Mouse (Mus musculus) lung, embryonic 14.5 days (tissue): ENCODE data around the gene Morn5. TPM values are rescaled to one million over a fixed set of nuclear protein-coding genes. Genes with fewer than 3 reads are reported as not detected.
A peak's percentile ranks its signal among the peaks of the same experiment; 100 is the strongest.

Source experiments
- ATAC-seq: fragments of 200-750 bp; cut with Nextera tagmentation; 2 replicates; pipeline ENCODE4 v1.8.0; 2017; ENCODE audit warnings: mild to moderate bottlenecking, moderate TSS enrichment, moderate library complexity; ENCODE audit not compliant: insufficient read depth
- DNase-seq: peaks from one replicate; pipeline ENCODE4 v3.0.0-alpha.2; 2015
- H3K27ac ChIP-seq: fragments of 300-500 bp; sonication (generic); 2 replicates; pipeline ENCODE4 v1.5.1; 2014; ENCODE audit warnings: low read depth, mild to moderate bottlenecking, moderate library complexity
- H3K27me3 ChIP-seq: fragments of 300-500 bp; sonication (generic); 2 replicates; pipeline ENCODE4 v1.6.1; 2014; ENCODE audit warnings: low read length, control low read depth; ENCODE audit not compliant: insufficient read depth
- H3K36me3 ChIP-seq: fragments of 300-500 bp; sonication (generic); 2 replicates; pipeline ENCODE4 v1.6.1; 2014; ENCODE audit warnings: control low read depth; ENCODE audit not compliant: insufficient read depth
- H3K4me1 ChIP-seq: fragments of 300-500 bp; sonication (generic); 2 replicates; pipeline ENCODE4 v1.6.1; 2014; ENCODE audit warnings: antibody characterized with exemption, control low read depth; ENCODE audit not compliant: insufficient read depth
- H3K4me2 ChIP-seq: fragments of 300-500 bp; sonication (generic); 2 replicates; pipeline ENCODE4 v1.6.1; 2014; ENCODE audit warnings: mild to moderate bottlenecking
- H3K4me3 ChIP-seq: fragments of 300-500 bp; sonication (generic); 2 replicates; pipeline ENCODE4 v1.5.1; 2014; ENCODE audit warnings: low read depth, low read length
- H3K9ac ChIP-seq: fragments of 300-500 bp; sonication (generic); 2 replicates; pipeline ENCODE4 v1.6.1; 2014
- H3K9me3 ChIP-seq: fragments of 300-500 bp; sonication (generic); 2 replicates; pipeline ENCODE4 v1.6.1; 2016; ENCODE audit warnings: low read depth, low read length, control low read depth
- CTCF ChIP-seq: IDR thresholded peaks from 2 replicates; pipeline ENCODE4 v1.5.1; 2016; ENCODE audit warnings: antibody characterized with exemption, low read depth
- WGBS: fragments of 180-500 bp; shearing (Covaris S2); extraction: QIAGEN DNeasy Blood & Tissue Kit; methylation state at CpG from one replicate; pipeline ENCODE4 v1.1.7; 2014; 5-methylcytosine and 5-hydroxymethylcytosine counted together
- polyA plus RNA-seq: library from polyadenylated mRNA; unstranded; fragments of >200 nt; fragmentation: Nextera tagmentation; extraction: Ambion mirVana; gene quantifications from 2 replicates; pipeline ENCODE4 v1.2.1, GENCODE M21; 2014

The Morn5 gene
- polyA plus RNA-seq, 1 experiment from 2014 or later = 0.54 TPM

GRCm38 (mm10) chr2:36013010-36013409 is 36.2 kb upstream of the Morn5 start:
- Histone ChIP-seq H3K36me3 (no peaks in the 10 kb centered on the region), H3K27me3 (peaks cover 9% of the 10 kb centered on the region), H3K4me3 (no peak overlapping the region), H3K4me2 (no peak overlapping the region), H3K9ac (no peak overlapping the region), H3K27ac (no peak overlapping the region; the same call in 1 of the 2 replicates), H3K9me3 (no peaks in the 10 kb centered on the region), H3K4me1 (no peaks in the 10 kb centered on the region; the same call in 1 of the 2 replicates)
- ATAC-seq (0 out of 2 replicates have a peak, but pooled peaks have one; percentile 52), DNase-seq (peak; percentile 39)
- 34% methylated on average over 12 of the region's 12 CpGs for WGBS
- no peak for TF ChIP-seq CTCF

- H3K27ac ChIP-seq = no peak overlapping the region
- 0 out of 2 replicates have a peak, but pooled peaks cover 2% of the 10 kb centered on the region for H3K27me3 ChIP-seq
- no peaks in the 10 kb centered on the region for H3K36me3 ChIP-seq
- H3K9ac ChIP-seq = no peak overlapping the region; the same call in 1 of the 2 replicates
- peak overlapping the region; percentile 54 for H3K4me2 ChIP-seq
- H3K4me3 ChIP-seq = peak overlapping the region; percentile 15; the same call in 1 of the 2 replicates
- 10% methylated on average over 32 of the region's 32 CpGs for WGBS
- peak; percentile 86 for TF ChIP-seq CTCF
- DNase-seq = peak; percentile 85
- H3K9me3 ChIP-seq = no peaks in the 10 kb centered on the region
- peak; percentile 59; the same call in 1 of the 2 replicates for ATAC-seq
- no peaks in the 10 kb centered on the region for H3K4me1 ChIP-seq
Measured at GRCm38 (mm10) chr2:36021385-36022159, 27.7 kb upstream of the Morn5 start.

GRCm38 (mm10) chr2:36023291-36023690 is 26.0 kb upstream of the Morn5 start:
- ATAC-seq (peak; percentile 72; the same call in 1 of the 2 replicates), DNase-seq (peak; percentile 65)
- 44% methylated on average over 3 of the region's 3 CpGs for WGBS
- Histone ChIP-seq H3K9ac (no peak overlapping the region), H3K9me3 (no peaks in the 10 kb centered on the region), H3K27me3 (0 out of 2 replicates have a peak, but pooled peaks cover 2% of the 10 kb centered on the region), H3K4me1 (no peaks in the 10 kb centered on the region), H3K4me2 (no peak overlapping the region), H3K36me3 (no peaks in the 10 kb centered on the region), H3K4me3 (no peak overlapping the region), H3K27ac (no peak overlapping the region)
- no peak for TF ChIP-seq CTCF

GRCm38 (mm10) chr2:36032884-36033283 is 16.4 kb upstream of the Morn5 start:
- no peak overlapping the region for H3K4me2 ChIP-seq
- no peak overlapping the region for H3K9ac ChIP-seq
- no peaks in the 10 kb centered on the region for H3K9me3 ChIP-seq
- H3K27ac ChIP-seq = no peak overlapping the region
- ATAC-seq (no peak), DNase-seq (peak; percentile 21)
- WGBS = 62% methylated on average over 7 of the region's 7 CpGs
- no peak overlapping the region for H3K4me3 ChIP-seq
- TF ChIP-seq CTCF = no peak
- H3K27me3 ChIP-seq = no peaks in the 10 kb centered on the region
- H3K36me3 ChIP-seq = peaks cover 21% of the 10 kb centered on the region
- H3K4me1 ChIP-seq = no peaks in the 10 kb centered on the region

- Histone ChIP-seq H3K9me3 (no peaks in the 10 kb centered on the region), H3K4me1 (no peaks in the 10 kb centered on the region), H3K27me3 (no peaks in the 10 kb centered on the region), H3K27ac (no peak overlapping the region), H3K4me2 (no peak overlapping the region), H3K4me3 (no peak overlapping the region), H3K9ac (no peak overlapping the region), H3K36me3 (peaks cover 31% of the 10 kb centered on the region)
- 73% methylated on average over 7 of the region's 7 CpGs for WGBS
- ATAC-seq (no peak), DNase-seq (no peak)
- TF ChIP-seq CTCF = no peak
Measured at GRCm38 (mm10) chr2:36033966-36034365, 15.3 kb upstream of the Morn5 start.

- H3K4me3 ChIP-seq = no peak overlapping the region
- H3K4me2 ChIP-seq = no peak overlapping the region
- H3K36me3 ChIP-seq = peaks cover 41% of the 10 kb centered on the region
- no peak for DNase-seq
- 75% methylated on average over 7 of the region's 7 CpGs for WGBS
- no peak overlapping the region; the same call in 1 of the 2 replicates for H3K27ac ChIP-seq
- no peaks in the 10 kb centered on the region for H3K27me3 ChIP-seq
- no peaks in the 10 kb centered on the region for H3K4me1 ChIP-seq
- no peak for TF ChIP-seq CTCF
- H3K9ac ChIP-seq = no peak overlapping the region
- ATAC-seq = no peak
- H3K9me3 ChIP-seq = no peaks in the 10 kb centered on the region
Measured at GRCm38 (mm10) chr2:36034898-36035297, 14.4 kb upstream of the Morn5 start.

- TF ChIP-seq CTCF = no peak
- H3K9me3 ChIP-seq = no peaks in the 10 kb centered on the region
- peaks cover 43% of the 10 kb centered on the region for H3K36me3 ChIP-seq
- DNase-seq = peak; percentile 56
- H3K27ac ChIP-seq = no peak overlapping the region; the same call in 1 of the 2 replicates
- ATAC-seq = peak; percentile 44; the same call in 1 of the 2 replicates
- H3K4me2 ChIP-seq = no peak overlapping the region
- no peak overlapping the region for H3K9ac ChIP-seq
- no peaks in the 10 kb centered on the region for H3K27me3 ChIP-seq
- no peak overlapping the region for H3K4me3 ChIP-seq
- no peaks in the 10 kb centered on the region for H3K4me1 ChIP-seq
- WGBS = 59% methylated on average over 11 of the region's 11 CpGs
Measured at GRCm38 (mm10) chr2:36035413-36036081, 13.7 kb upstream of the Morn5 start.
